ENCODE assay signal across 8 mouse cellular contexts in the genomic region with DNA sequence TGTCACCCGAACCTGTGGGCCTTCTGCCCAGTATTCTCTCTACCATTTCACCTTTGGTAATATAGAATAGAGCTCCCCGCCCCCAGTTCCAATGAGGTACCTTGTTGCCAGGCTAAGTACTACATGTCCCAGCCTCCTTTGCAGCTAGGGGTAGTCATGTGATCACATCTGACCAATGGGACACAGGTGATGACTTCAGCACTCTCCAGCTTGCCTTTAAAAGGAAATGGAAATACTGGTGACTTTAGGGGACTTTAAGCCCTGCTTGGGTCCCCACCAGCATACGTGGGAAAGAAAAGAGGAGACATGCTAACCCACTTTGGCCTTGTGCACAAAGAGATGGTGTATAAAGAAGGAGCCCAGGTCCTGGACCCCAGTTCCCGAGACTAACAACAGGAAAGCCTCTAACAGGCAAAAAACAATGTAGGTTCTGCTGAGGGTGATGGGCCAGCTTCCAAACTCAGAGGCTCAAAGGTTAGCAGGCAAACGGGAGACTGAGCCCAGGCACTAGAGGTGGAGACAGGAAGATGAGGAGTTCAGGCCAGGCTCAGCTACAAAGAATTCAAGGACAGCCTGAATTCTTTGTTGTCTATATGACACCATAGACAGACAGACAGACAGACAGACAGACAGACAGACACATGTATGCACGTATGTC.
DNase-seq lines count a peak whose midpoint lies in the region; ATAC-seq and TF ChIP-seq lines count a peak whose summit lies in the region.

No protein-coding gene starts in this region.

- peaks cover 60% of the 10 kb centered on the region for H3K4me1 ChIP-seq in E14TG2a.4 (replicated peaks; ENCODE audit: low read depth, low read length)
- H3K4me1 ChIP-seq in forebrain, embryonic 10.5 days: peaks cover 59% of the 10 kb centered on the region
- peaks cover 32 to 49% of the 10 kb centered on the region in 2 experiments for H3K4me1 ChIP-seq in heart, embryonic 14.5 days (ENCODE audit: control insufficient read depth in 2 of 2, insufficient read depth in 2 of 2, low read length in 2 of 2)
- peaks cover 25% of the 10 kb centered on the region for H3K4me1 ChIP-seq in kidney, embryonic 16.5 days (ENCODE audit: insufficient read depth, low read length)
- peaks cover 0 to 11% of the 10 kb centered on the region in 2 experiments; a peak in 1 of 4 replicates for H3K4me1 ChIP-seq in liver, embryonic 14.5 days (replicated peaks; ENCODE audit: control insufficient read depth in 2 of 2, insufficient read depth in 2 of 2, low read length in 1 of 2)

- TF ChIP-seq EP300 in liver, embryonic 14.5 days (IDR thresholded peaks at IDR 0.05; ENCODE audit: low read depth): no peak

- peak; percentile 96 for DNase-seq in brain, embryonic 14.5 days (ENCODE audit: low read depth)
- DNase-seq in forebrain, embryonic 10.5 days (ENCODE audit: extremely low spot score, low spot score): no peak
- peak; percentile 51 to 63 (median 60) for DNase-seq in liver, embryonic 14.5 days (ENCODE audit: low read depth in 3 of 3, low spot score in 3 of 3)
- DNase-seq in natural killer cell, adult 2 months (ENCODE audit: low spot score in 2 of 2): peak; percentile 78 to 79
- DNase-seq in testis, postnatal 10 days (ENCODE audit: low spot score): peak; percentile 80

- peaks cover 3% of the 10 kb centered on the region; the same call in 1 of the 2 replicates for H3K9me3 ChIP-seq in E14TG2a.4 (ENCODE audit: low read length)
- peaks cover 10% of the 10 kb centered on the region for H3K9me3 ChIP-seq in forebrain, embryonic 10.5 days
- H3K9me3 ChIP-seq in heart, embryonic 14.5 days (ENCODE audit: control insufficient read depth, low read length): peaks cover 4% of the 10 kb centered on the region; the same call in 1 of the 2 replicates
- H3K9me3 ChIP-seq in kidney, embryonic 16.5 days (ENCODE audit: low read length): peaks cover 3% of the 10 kb centered on the region; the same call in 1 of the 2 replicates
- no peaks in the 10 kb centered on the region for H3K9me3 ChIP-seq in liver, embryonic 14.5 days (ENCODE audit: control insufficient read depth, low read length)

- ATAC-seq in heart, embryonic 14.5 days (ENCODE audit: insufficient number of reproducible peaks, insufficient read depth, low FRiP score, low read depth): peak; percentile 70
- peak; percentile 68 for ATAC-seq in kidney, embryonic 16.5 days (ENCODE audit: low FRiP score, low TSS enrichment)
- ATAC-seq in liver, embryonic 14.5 days (ENCODE audit: insufficient read depth): peak; percentile 63

- H3K27ac ChIP-seq in forebrain, embryonic 10.5 days: peak overlapping the region; percentile 86
- H3K27ac ChIP-seq in heart, embryonic 14.5 days (replicated peaks in 1 of 2; ENCODE audit: control insufficient read depth in 1 of 2, insufficient read depth in 1 of 2, low read depth in 2 of 2, low read length in 2 of 2): peak overlapping the region; percentile 62 to 67
- peak overlapping the region; percentile 89 for H3K27ac ChIP-seq in kidney, embryonic 16.5 days (ENCODE audit: low read length)
- 0 out of 2 replicates have a peak overlapping the region, but pooled peaks have one; percentile 20 for H3K27ac ChIP-seq in liver, embryonic 14.5 days

- H3K36me3 ChIP-seq in E14TG2a.4 (ENCODE audit: insufficient read depth, low read length): no peaks in the 10 kb centered on the region
- H3K36me3 ChIP-seq in forebrain, embryonic 10.5 days (replicated peaks): peaks cover 5% of the 10 kb centered on the region; the same call in 1 of the 2 replicates
- no peaks in the 10 kb centered on the region for H3K36me3 ChIP-seq in heart, embryonic 14.5 days (ENCODE audit: control insufficient read depth, insufficient read depth, low read length)
- no peaks in the 10 kb centered on the region for H3K36me3 ChIP-seq in kidney, embryonic 16.5 days (ENCODE audit: insufficient read depth, low read length)
- no peaks in the 10 kb centered on the region for H3K36me3 ChIP-seq in liver, embryonic 14.5 days (replicated peaks; ENCODE audit: control insufficient read depth, insufficient read depth, low read depth)

- peak overlapping the region; percentile 30 for H3K4me3 ChIP-seq in E14TG2a.4 (replicated peaks; ENCODE audit: low read length)
- H3K4me3 ChIP-seq in forebrain, embryonic 10.5 days: peak overlapping the region; percentile 23; the same call in 1 of the 2 replicates
- no peak overlapping the region for H3K4me3 ChIP-seq in heart, embryonic 14.5 days (ENCODE audit: control insufficient read depth in 1 of 2, insufficient read depth in 1 of 2, low read depth in 1 of 2, low read length in 2 of 2)
- H3K4me3 ChIP-seq in kidney, embryonic 16.5 days (ENCODE audit: low read length): no peak overlapping the region
- no peak overlapping the region for H3K4me3 ChIP-seq in liver, embryonic 14.5 days (ENCODE audit: insufficient read depth in 1 of 2, low read depth in 2 of 2, low read length in 2 of 2)

- H3K27me3 ChIP-seq in E14TG2a.4 (ENCODE audit: insufficient read depth, low read length): peaks cover 24% of the 10 kb centered on the region
- H3K27me3 ChIP-seq in forebrain, embryonic 10.5 days (ENCODE audit: poor library complexity, severe bottlenecking): no peaks in the 10 kb centered on the region
- no peaks in the 10 kb centered on the region for H3K27me3 ChIP-seq in heart, embryonic 14.5 days (ENCODE audit: control insufficient read depth, insufficient read depth, low read length)
- H3K27me3 ChIP-seq in kidney, embryonic 16.5 days (ENCODE audit: insufficient read depth, low read length): no peaks in the 10 kb centered on the region
- H3K27me3 ChIP-seq in liver, embryonic 14.5 days (ENCODE audit: control insufficient read depth, insufficient read depth, low read length): no peaks in the 10 kb centered on the region

- WGBS in forebrain, embryonic 10.5 days: 38% methylated on average over 6 of the region's 6 CpGs
- WGBS in heart, embryonic 14.5 days: 33% methylated on average over 6 of the region's 6 CpGs
- 30% methylated on average over 6 of the region's 6 CpGs for WGBS in kidney, embryonic 16.5 days
- WGBS in liver, embryonic 14.5 days (ENCODE audit: insufficient replicate concordance): 27% methylated on average over 6 of the region's 6 CpGs

- TF ChIP-seq CTCF in E14TG2a.4 (conservative IDR thresholded peaks at IDR 0.05; ENCODE audit: low read length): no peak
- no peak for TF ChIP-seq CTCF in brain, embryonic 14.5 days (IDR thresholded peaks at IDR 0.05; ENCODE audit: borderline replicate concordance, extremely low read depth, insufficient read depth, insufficient read length)
- TF ChIP-seq CTCF in liver, embryonic 14.5 days (IDR thresholded peaks at IDR 0.05; ENCODE audit: low read depth): no peak

- H3K9ac ChIP-seq in heart, embryonic 14.5 days (ENCODE audit: low read length): no peak overlapping the region; the same call in 1 of the 2 replicates
- peak overlapping the region; percentile 49 for H3K9ac ChIP-seq in kidney, embryonic 16.5 days (replicated peaks; ENCODE audit: low read length)
- no peak overlapping the region for H3K9ac ChIP-seq in liver, embryonic 14.5 days (replicated peaks)

- H3K4me2 ChIP-seq in heart, embryonic 14.5 days (ENCODE audit: low read length): 0 out of 2 replicates have a peak overlapping the region, but pooled peaks have one; percentile 2
- 0 out of 2 replicates have a peak overlapping the region, but pooled peaks have one; percentile 27 for H3K4me2 ChIP-seq in kidney, embryonic 16.5 days (replicated peaks; ENCODE audit: low read depth, low read length)
- H3K4me2 ChIP-seq in liver, embryonic 14.5 days (ENCODE audit: low read depth): peak overlapping the region; percentile 34

- no peak for TF ChIP-seq POLR2A in brain, embryonic 14.5 days (IDR thresholded peaks at IDR 0.05; ENCODE audit: borderline replicate concordance, extremely low read depth, insufficient read depth, insufficient read length, poor library complexity, severe bottlenecking)

Comparison
In these comparisons a context has a peak if more than half of its experiments do, and no peak if none do; other contexts are left out.
1. H3K4me3 ChIP-seq: peak in E14TG2a.4 (single experiment) and forebrain, embryonic 10.5 days (single experiment); none in heart, embryonic 14.5 days (0 of 2), kidney, embryonic 16.5 days (single experiment) and liver, embryonic 14.5 days (0 of 2).
2. H3K27ac ChIP-seq: peak in every context shown above with its lines; median percentile 89 in kidney, embryonic 16.5 days; 86 in forebrain, embryonic 10.5 days; 64 in heart, embryonic 14.5 days; 20 in liver, embryonic 14.5 days.
3. Peak in every context shown above with its lines, with median percentiles within 50 percentile points of each other: ATAC-seq and H3K4me2 ChIP-seq.